Mouse (Mus musculus): ENCODE data around the gene Mt3.
"Not testable (repeated sequence)": the region's sequence is repeated elsewhere in the genome, so short reads cannot be mapped to it uniquely, and the experiment has no call there.

Mt3 gene

DNA sequence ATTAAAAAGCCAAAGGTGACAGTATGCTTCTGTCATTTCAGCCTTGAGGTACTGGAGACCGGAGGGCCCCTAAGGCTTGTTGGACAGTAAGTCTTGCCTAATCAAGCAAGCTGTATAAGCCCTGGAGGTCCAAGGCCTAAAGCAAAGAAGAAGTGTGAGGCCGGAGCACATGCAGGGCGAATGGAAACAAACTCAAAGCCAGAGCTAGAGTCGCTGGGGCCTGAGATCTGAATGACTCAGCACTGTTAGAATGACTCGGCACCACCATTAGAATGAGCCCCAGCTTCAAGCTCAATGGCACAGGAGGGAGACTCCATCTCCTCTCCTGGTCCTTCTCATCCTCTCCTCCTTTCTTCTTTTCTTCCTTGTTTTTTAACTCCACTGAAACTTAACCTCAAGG lies 1.5 kb upstream of the Mt3 start:
- no peak for DNase-seq (ENCODE audit: low read depth, low spot score)

- DNase-seq (ENCODE audit: low read depth, low spot score): no peak
Observed at GRCm38 (mm10) chr8:94153451-94153850, 1.0 kb downstream of the Mt3 start.

- DNase-seq (ENCODE audit: low read depth, low spot score): no peak
Observed at GRCm38 (mm10) chr8:94154537-94154936, 2.1 kb downstream of the Mt3 start.

DNA sequence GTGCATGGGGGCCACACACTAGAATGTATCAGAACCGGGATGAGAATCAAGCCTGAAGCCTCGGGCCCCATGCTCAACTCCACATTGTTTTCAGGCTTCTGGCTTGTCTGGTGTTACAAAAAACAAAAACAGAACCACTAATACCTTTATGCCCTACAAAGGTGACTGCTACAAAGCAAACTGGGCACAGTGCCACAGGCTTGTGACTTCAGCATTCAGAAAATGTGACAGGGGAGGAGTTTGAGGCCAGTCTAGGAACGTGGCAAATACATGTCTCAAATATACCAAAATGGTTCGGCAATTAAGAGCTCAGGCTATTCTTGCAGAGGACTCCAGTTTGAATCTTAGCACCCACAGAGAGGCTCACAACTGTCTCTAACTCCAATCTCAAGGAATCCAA lies 3.7 kb downstream of the Mt3 start:
- no peak for DNase-seq (ENCODE audit: low read depth, low spot score)

DNA sequence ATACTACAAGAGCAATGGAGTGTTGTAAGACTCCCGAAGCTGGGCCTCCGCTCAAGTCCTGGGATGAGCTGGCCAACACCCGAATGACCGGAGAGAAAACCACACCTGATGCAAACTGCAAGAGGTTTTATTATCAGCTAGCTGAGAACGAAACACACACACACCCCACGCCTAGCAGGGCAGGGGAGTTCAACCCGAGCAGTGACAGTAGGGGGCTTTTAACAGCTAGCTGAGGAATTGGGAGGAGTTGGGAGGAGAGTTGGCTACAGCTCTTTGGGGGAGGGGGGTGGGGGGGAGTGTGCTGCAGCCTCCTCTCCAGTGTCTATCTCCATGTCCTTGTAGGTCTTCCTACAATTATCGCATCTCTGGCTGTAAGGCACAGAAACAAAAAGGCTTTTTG lies 13.4 kb downstream of the Mt3 start:
- DNase-seq (ENCODE audit: low read depth, low spot score): not testable (repeated sequence)

DNA sequence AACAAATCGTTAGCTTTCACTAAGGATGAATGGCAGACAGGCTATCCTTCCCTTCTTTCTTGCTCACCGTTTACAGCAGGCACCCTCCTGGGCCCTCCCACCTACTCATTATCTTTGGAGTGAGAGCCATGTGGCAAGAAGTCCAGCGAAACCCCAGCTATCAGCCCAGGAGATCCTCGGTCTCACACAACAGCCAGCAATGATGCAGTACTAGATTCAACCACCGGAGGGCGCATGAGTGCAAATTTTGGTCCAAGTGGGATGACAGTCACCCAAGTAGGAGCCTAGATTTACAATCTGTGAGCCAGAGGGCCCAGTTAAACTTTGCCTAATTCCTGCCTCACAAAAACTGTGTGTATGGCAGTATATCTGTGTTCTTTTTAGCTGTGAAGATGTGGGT lies 14.8 kb downstream of the Mt3 start:
- no peak for DNase-seq (ENCODE audit: low read depth, low spot score)

DNA sequence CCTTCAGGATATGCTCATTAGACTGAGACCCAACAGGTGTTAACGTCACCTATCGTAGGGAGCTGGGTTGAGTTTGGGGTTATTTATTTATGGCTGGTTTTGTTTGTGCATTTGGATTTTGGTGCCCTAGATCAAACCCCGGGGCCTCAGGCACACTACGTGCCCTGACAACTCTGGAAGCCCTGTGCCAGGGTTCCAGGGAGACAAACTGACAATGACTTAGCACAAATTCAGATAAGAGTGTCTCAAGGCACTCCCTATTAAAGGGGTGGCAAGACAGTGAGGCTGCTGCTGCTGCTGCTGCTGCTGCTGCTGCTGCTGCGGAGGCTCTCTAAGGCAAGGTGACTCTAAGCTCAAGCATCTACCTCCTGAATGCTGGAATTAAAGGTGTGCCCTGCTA lies 17.1 kb downstream of the Mt3 start:
- no peak for DNase-seq (ENCODE audit: low read depth, low spot score)

- DNase-seq (ENCODE audit: low read depth, low spot score): no peak
Observed at GRCm38 (mm10) chr8:94171321-94171755, 18.9 kb downstream of the Mt3 start.

GRCm38 (mm10) chr8:94172075-94172808 lies 19.8 kb downstream of the Mt3 start, which contains the start of gene Mt2:
TSS of gene Mt2 (plus strand) at chr8:94172664.
- DNase-seq (ENCODE audit: low read depth, low spot score): no peak

GRCm38 (mm10) chr8:94172809-94173732 lies 20.7 kb downstream of the Mt3 start:
- DNase-seq (ENCODE audit: low read depth, low spot score): no peak

- DNase-seq (ENCODE audit: low read depth, low spot score): no peak
Observed at GRCm38 (mm10) chr8:94173848-94174403, 21.5 kb downstream of the Mt3 start.

DNA sequence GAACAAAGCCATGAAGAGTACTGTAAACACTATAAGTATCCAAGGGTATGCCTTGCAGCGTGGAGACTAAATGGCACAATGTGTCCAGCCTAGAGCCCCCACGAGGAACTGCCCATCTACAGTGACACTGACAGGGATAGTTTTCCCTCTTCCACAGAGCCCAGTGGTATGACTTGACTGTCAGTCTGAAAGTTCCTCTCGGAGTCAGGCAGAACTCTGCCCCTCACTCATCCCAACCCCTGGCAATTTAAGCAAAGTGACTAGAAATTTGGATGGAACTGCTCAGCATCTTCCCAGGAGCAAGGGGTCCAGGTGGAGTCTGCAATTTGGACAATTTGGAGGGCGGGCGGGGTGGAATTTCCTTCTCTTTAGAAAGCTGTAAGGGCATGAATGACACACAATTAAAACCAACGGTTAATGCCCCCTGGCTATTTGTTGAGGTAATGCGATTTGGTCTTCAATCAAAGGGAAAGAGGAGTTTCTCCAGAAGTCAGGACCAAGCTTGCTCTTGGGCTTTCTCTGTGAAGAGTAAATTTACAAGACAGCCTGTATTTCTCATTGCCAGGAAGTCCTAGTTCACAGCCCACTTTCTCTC lies 22.3 kb downstream of the Mt3 start:
- no peak for DNase-seq (ENCODE audit: low read depth, low spot score)

DNA sequence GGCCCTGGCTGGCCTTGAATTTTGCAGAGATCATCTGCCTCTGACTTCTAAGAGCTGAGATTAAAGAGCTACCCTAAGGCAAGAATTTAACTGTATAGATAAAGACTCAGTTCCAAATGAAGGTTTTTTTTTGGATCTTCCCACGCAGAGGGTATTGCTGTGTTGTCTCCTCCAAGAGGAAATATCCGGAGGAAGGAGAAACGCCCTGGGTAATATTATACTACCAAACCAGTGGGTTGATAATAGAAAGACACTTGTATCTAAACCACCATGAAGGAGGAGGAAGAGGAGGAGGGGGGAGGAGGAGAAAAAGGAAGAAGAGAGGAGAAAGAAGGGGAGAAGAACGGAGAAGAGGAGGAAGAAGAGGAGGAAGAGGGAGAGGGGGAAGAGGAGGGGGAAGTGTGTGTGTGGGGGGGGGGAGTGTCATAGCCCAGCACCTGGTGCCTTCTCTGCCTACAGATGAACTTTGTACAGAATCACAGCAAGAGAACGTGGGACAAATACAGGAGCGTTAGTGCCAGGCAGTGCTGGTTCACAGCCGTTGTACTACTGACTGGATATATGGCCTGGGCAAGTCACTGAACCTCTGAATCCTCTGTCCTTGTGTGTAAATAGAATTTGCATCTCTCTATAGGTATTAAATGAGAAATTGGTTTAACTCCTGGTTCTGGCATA lies 25.4 kb downstream of the Mt3 start:
- no peak for DNase-seq (ENCODE audit: low read depth, low spot score)

DNA sequence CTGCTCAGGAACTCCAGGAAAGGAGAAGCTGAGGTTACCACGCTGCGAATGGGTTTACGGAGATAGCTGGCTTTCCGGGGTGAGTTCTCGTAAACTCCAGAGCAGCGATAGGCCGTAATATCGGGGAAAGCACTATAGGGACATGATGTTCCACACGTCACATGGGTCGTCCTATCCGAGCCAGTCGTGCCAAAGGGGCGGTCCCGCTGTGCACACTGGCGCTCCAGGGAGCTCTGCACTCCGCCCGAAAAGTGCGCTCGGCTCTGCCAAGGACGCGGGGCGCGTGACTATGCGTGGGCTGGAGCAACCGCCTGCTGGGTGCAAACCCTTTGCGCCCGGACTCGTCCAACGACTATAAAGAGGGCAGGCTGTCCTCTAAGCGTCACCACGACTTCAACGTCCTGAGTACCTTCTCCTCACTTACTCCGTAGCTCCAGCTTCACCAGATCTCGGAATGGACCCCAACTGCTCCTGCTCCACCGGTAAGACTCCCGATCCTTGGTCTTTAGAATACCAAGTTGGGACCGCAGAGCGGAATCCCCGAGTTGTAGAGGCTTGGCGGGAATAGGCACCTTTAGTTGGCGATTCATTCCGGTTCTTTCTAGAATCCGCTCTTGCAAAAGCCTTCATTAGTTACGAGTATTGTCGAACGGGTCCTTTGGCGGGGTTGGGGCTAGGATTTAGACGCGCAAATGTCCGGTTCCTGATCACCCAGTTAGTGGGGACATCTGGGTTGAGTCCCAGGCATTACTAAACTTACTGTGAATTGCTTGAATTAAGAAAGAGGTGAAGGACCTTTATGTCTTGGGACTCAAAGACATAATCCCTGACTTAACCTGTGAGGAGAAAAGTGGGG lies 26.7 kb downstream of the Mt3 start, which contains the start of gene Mt1:
Gene Mt1, plus strand, starts transcription at position 226 of the 856 bp plus-strand sequence.
- peak; percentile 93 for DNase-seq (ENCODE audit: low read depth, low spot score)

DNA sequence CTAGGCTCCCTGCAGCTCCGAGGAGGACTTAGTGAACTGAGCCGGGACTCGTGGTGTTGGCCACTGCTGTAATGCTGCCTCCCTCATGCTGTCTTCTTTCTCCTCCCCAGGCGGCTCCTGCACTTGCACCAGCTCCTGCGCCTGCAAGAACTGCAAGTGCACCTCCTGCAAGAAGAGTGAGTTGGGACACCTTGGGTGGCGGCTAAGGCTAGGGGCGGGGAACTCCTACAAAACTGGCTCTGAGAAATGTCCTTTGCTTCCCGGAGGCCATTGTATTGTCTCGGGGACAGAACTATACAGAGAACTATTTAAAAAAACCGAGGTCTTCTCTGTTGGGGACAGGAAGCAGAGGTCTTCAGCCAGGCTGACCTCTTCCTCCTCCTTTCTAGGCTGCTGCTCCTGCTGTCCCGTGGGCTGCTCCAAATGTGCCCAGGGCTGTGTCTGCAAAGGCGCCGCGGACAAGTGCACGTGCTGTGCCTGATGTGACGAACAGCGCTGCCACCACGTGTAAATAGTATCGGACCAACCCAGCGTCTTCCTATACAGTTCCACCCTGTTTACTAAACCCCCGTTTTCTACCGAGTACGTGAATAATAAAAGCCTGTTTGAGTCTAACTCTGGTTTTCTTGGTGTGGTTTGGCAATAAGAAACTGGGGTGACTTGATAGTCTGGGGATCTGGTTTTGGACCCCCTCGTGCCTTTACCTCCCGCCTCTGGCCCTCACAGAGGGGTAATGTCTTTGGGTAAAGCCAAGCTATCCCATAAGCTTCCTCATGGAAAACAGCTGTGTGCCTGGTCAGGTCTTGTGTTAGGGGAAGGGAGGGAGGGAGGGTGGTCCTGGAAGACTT lies 27.5 kb downstream of the Mt3 start:
- no peak for DNase-seq (ENCODE audit: low read depth, low spot score)

DNA sequence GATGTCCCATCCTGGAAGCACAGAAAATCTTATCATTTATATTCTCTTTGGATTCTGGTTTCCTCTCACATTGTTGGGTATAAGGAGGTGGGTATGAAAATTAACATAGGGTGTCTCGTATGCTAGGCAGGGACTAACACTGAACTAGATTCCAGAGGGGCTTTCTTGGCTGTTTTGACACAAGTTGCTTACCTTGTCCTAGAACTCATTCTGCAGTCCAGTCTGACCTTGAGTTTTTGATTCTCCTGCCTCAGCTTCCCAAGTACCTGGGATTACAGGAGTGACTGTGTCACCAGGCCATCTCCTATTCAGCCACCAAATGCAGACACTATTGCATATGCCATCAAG lies 28.1 kb downstream of the Mt3 start:
- DNase-seq (ENCODE audit: low read depth, low spot score): no peak

GRCm38 (mm10) chr8:94182055-94182929 lies 29.9 kb downstream of the Mt3 start:
- no peak for DNase-seq (ENCODE audit: low read depth, low spot score)

- peak; percentile 67 for DNase-seq (ENCODE audit: low read depth, low spot score)
Observed at GRCm38 (mm10) chr8:94183117-94183516, 30.7 kb downstream of the Mt3 start.
